19 mouse cellular contexts compared by ENCODE assay signal in genomic region chr13:31472366-31472765, GRCm38 (mm10).
A peak's percentile ranks its signal among the peaks of the same experiment; 100 is the strongest.
DNase-seq lines count a peak whose midpoint lies in the region; ATAC-seq and TF ChIP-seq lines count a peak whose summit lies in the region.
"Had no signal": no experiment of that assay in that cellular context is flagged by ENCODE, and none has a peak within 500 bp of the region (broad histone marks: within the 10 kb centered on the region; RNA-seq: fewer than 3 reads in every experiment).

No protein-coding gene starts in this region.

- no peak for TF ChIP-seq CTCF in midbrain, postnatal 0 days (IDR thresholded peaks at IDR 0.05)
- TF ChIP-seq CTCF in lung, postnatal 0 days (IDR thresholded peaks at IDR 0.05): no peak

- H3K36me3 ChIP-seq in forebrain, embryonic 14.5 days (ENCODE audit: control insufficient read depth, insufficient read depth, low read length): no peaks in the 10 kb centered on the region
- no peaks in the 10 kb centered on the region for H3K36me3 ChIP-seq in forebrain, embryonic 12.5 days (replicated peaks)
- H3K36me3 ChIP-seq in midbrain, postnatal 0 days (ENCODE audit: insufficient read depth, low read length): no peaks in the 10 kb centered on the region
- no peaks in the 10 kb centered on the region for H3K36me3 ChIP-seq in midbrain, embryonic 11.5 days (ENCODE audit: control insufficient read depth, insufficient read depth, low read length)
- no peaks in the 10 kb centered on the region for H3K36me3 ChIP-seq in lung, postnatal 0 days (ENCODE audit: insufficient read depth, low read length)
- H3K36me3 ChIP-seq: hindbrain, embryonic 13.5 days; neural tube, embryonic 13.5 days had no signal

- no peaks in the 10 kb centered on the region for H3K9me3 ChIP-seq in forebrain, embryonic 14.5 days (replicated peaks; ENCODE audit: control insufficient read depth, low read length)
- no peaks in the 10 kb centered on the region for H3K9me3 ChIP-seq in forebrain, embryonic 12.5 days
- no peaks in the 10 kb centered on the region for H3K9me3 ChIP-seq in midbrain, postnatal 0 days (ENCODE audit: low read length)
- no peaks in the 10 kb centered on the region for H3K9me3 ChIP-seq in midbrain, embryonic 11.5 days (ENCODE audit: control insufficient read depth, low read length)
- no peaks in the 10 kb centered on the region for H3K9me3 ChIP-seq in lung, postnatal 0 days (ENCODE audit: low read length)
- H3K9me3 ChIP-seq: hindbrain, embryonic 13.5 days; neural tube, embryonic 13.5 days had no signal

- H3K4me1 ChIP-seq in forebrain, embryonic 14.5 days (ENCODE audit: control insufficient read depth, insufficient read depth, low read length): no peaks in the 10 kb centered on the region
- H3K4me1 ChIP-seq in forebrain, embryonic 12.5 days: no peaks in the 10 kb centered on the region
- H3K4me1 ChIP-seq in midbrain, postnatal 0 days (ENCODE audit: insufficient read depth, low read length): no peaks in the 10 kb centered on the region
- H3K4me1 ChIP-seq in midbrain, embryonic 11.5 days (ENCODE audit: control insufficient read depth, insufficient read depth, low read length): no peaks in the 10 kb centered on the region
- H3K4me1 ChIP-seq in lung, postnatal 0 days (ENCODE audit: insufficient read depth, low read depth, low read length): no peaks in the 10 kb centered on the region
- H3K4me1 ChIP-seq: hindbrain, embryonic 13.5 days; neural tube, embryonic 13.5 days had no signal

- no peaks in the 10 kb centered on the region for H3K27me3 ChIP-seq in forebrain, embryonic 14.5 days (replicated peaks; ENCODE audit: control insufficient read depth, insufficient read depth, low read length)
- H3K27me3 ChIP-seq in forebrain, embryonic 12.5 days: no peaks in the 10 kb centered on the region
- no peaks in the 10 kb centered on the region for H3K27me3 ChIP-seq in midbrain, postnatal 0 days (ENCODE audit: insufficient read depth, low read length)
- H3K27me3 ChIP-seq in midbrain, embryonic 11.5 days (ENCODE audit: control insufficient read depth, insufficient read depth, low read length): no peaks in the 10 kb centered on the region
- no peaks in the 10 kb centered on the region for H3K27me3 ChIP-seq in lung, postnatal 0 days (replicated peaks; ENCODE audit: insufficient read depth, low read length)
- H3K27me3 ChIP-seq: hindbrain, embryonic 13.5 days; neural tube, embryonic 13.5 days had no signal

- ATAC-seq in forebrain, embryonic 14.5 days: peak; percentile 82; the same call in 1 of the 2 replicates
- ATAC-seq in forebrain, embryonic 12.5 days (ENCODE audit: low FRiP score): no peak
- ATAC-seq in midbrain, postnatal 0 days (ENCODE audit: low FRiP score): no peak
- no peak for ATAC-seq in midbrain, embryonic 11.5 days (ENCODE audit: low FRiP score)
- ATAC-seq in lung, postnatal 0 days: no peak
- ATAC-seq: liver, postnatal 0 days had no signal

- peak; percentile 73 for DNase-seq in forebrain, embryonic 14.5 days (ENCODE audit: low spot score)
- peak; percentile 34 for DNase-seq in midbrain, postnatal 0 days (ENCODE audit: low spot score)
- DNase-seq in midbrain, embryonic 11.5 days (ENCODE audit: low spot score, missing footprints): no peak
- peak; percentile 68 for DNase-seq in layer of hippocampus, adult 11-12 months (ENCODE audit: low spot score)
- DNase-seq in layer of hippocampus, postnatal 25 days (ENCODE audit: extremely low spot score in 1 of 2, low spot score in 1 of 2): peak; percentile 16 to 24
- DNase-seq in lung, postnatal 0 days (ENCODE audit: low spot score): no peak
- no peak for DNase-seq in right cerebral cortex, adult 18-20 months
- DNase-seq: adrenal gland, adult 8-10 months; cerebellum, postnatal 25 days; gastrocnemius, postnatal 25 days; kidney, adult 18-20 months; kidney, postnatal 10 days; liver; liver, postnatal 0 days; spleen, adult 18-20 months; thymus, postnatal 14 days had no signal

- H3K27ac ChIP-seq in forebrain, embryonic 14.5 days (ENCODE audit: low read depth, low read length): no peak overlapping the region
- H3K27ac ChIP-seq in forebrain, embryonic 12.5 days: no peak overlapping the region
- H3K27ac ChIP-seq in midbrain, postnatal 0 days (ENCODE audit: low read depth, low read length): no peak overlapping the region
- no peak overlapping the region for H3K27ac ChIP-seq in midbrain, embryonic 11.5 days (ENCODE audit: low read depth, low read length)
- no peak overlapping the region for H3K27ac ChIP-seq in lung, postnatal 0 days (ENCODE audit: low read length)
- H3K27ac ChIP-seq: hindbrain, embryonic 13.5 days; neural tube, embryonic 13.5 days had no signal

- H3K4me2 ChIP-seq in forebrain, embryonic 14.5 days (ENCODE audit: low read length): no peak overlapping the region
- H3K4me2 ChIP-seq in forebrain, embryonic 12.5 days: no peak overlapping the region
- no peak overlapping the region for H3K4me2 ChIP-seq in midbrain, postnatal 0 days (ENCODE audit: low read depth, low read length, poor library complexity, severe bottlenecking)
- H3K4me2 ChIP-seq in midbrain, embryonic 11.5 days: no peak overlapping the region
- H3K4me2 ChIP-seq in lung, postnatal 0 days (replicated peaks; ENCODE audit: low read depth, low read length): no peak overlapping the region
- H3K4me2 ChIP-seq: hindbrain, embryonic 13.5 days; neural tube, embryonic 13.5 days had no signal

- 62% methylated on average over 5 of the region's 5 CpGs for WGBS in forebrain, embryonic 14.5 days
- WGBS in forebrain, embryonic 12.5 days: 79% methylated on average over 5 of the region's 5 CpGs
- 70% methylated on average over 5 of the region's 5 CpGs for WGBS in midbrain, postnatal 0 days
- WGBS in midbrain, embryonic 11.5 days: 83% methylated on average over 5 of the region's 5 CpGs
- 82% methylated on average over 5 of the region's 5 CpGs for WGBS in lung, postnatal 0 days

- no peak overlapping the region for H3K4me3 ChIP-seq in forebrain, embryonic 14.5 days (ENCODE audit: low read depth, low read length)
- no peak overlapping the region for H3K4me3 ChIP-seq in forebrain, embryonic 12.5 days (replicated peaks)
- H3K4me3 ChIP-seq in midbrain, postnatal 0 days (ENCODE audit: low read depth, low read length): no peak overlapping the region
- no peak overlapping the region for H3K4me3 ChIP-seq in midbrain, embryonic 11.5 days (ENCODE audit: low read depth, low read length)
- H3K4me3 ChIP-seq in lung, postnatal 0 days (ENCODE audit: low read depth, low read length): no peak overlapping the region
- H3K4me3 ChIP-seq: hindbrain, embryonic 13.5 days; neural tube, embryonic 13.5 days had no signal

- H3K9ac ChIP-seq in forebrain, embryonic 14.5 days (ENCODE audit: low read length): no peak overlapping the region
- H3K9ac ChIP-seq in forebrain, embryonic 12.5 days: no peak overlapping the region
- no peak overlapping the region for H3K9ac ChIP-seq in midbrain, postnatal 0 days (replicated peaks; ENCODE audit: low read length, poor library complexity, severe bottlenecking)
- H3K9ac ChIP-seq in midbrain, embryonic 11.5 days (ENCODE audit: low read length): no peak overlapping the region
- H3K9ac ChIP-seq in lung, postnatal 0 days (replicated peaks; ENCODE audit: low read depth): no peak overlapping the region
- H3K9ac ChIP-seq: hindbrain, embryonic 13.5 days; liver, postnatal 0 days; neural tube, embryonic 13.5 days had no signal

- TF ChIP-seq EP300 in lung, postnatal 0 days (IDR thresholded peaks at IDR 0.05): no peak

Comparison
In these comparisons a context has a peak if more than half of its experiments do, and no peak if none do; other contexts are left out.
1. DNase-seq: peak in forebrain, embryonic 14.5 days (single experiment), midbrain, postnatal 0 days (single experiment), layer of hippocampus, adult 11-12 months (single experiment) and layer of hippocampus, postnatal 25 days (2 of 2); none in midbrain, embryonic 11.5 days (single experiment), lung, postnatal 0 days (single experiment) and right cerebral cortex, adult 18-20 months (single experiment).